Mouse (Mus musculus): ENCODE measurements around the gene Ptprn2. TPM values are rescaled to one million over a fixed set of nuclear protein-coding genes. Genes with fewer than 3 reads are reported as not detected.

The Ptprn2 gene
- polyA plus RNA-seq, 1 experiment from 2014 or later, result 0.08 TPM

DNA sequence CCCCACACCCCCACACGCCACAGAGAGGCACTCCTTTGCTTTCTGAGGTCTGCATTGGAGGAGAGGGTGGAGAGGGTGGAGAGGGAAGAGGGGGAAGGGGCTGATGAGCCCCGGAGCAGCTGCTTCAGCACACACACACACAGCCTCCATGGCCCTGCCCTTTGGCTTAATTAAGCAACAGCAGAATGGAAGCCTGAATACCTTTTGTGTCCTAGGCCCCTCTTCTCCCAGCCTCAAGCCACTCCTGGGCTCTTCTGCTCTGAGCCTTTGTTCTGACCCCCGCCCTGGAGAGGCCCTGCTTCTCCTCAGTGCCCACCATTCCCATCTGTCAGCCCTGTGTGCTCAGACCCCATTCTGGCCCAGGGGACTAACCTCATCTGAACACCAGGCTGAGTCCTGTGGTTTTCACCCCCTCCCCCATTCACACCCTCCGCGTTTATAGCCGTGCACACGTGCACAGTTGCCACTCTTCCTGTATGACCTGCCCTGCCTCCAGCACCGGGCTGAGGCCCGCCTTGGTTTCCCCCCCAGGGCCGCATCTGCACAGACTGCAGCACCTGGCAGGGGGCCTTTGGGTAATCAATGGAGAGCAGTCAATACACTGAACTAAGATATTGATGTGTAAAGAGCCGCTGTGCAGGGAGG, 687.5 kb downstream of the Ptprn2 start:
- H3K27me3 ChIP-seq, result peaks cover 12% of the 10 kb centered on the region
- H3K27ac ChIP-seq, result no peak overlapping the region
- no peak overlapping the region for H3K9ac ChIP-seq
- H3K4me2 ChIP-seq, result no peak overlapping the region
- 0 out of 2 replicates have a peak, but pooled peaks have one; percentile 45 for ATAC-seq (ENCODE audit: insufficient number of reproducible peaks, insufficient read depth, low FRiP score, low TSS enrichment, low read depth)
- no peaks in the 10 kb centered on the region for H3K36me3 ChIP-seq
- H3K9me3 ChIP-seq, result no peaks in the 10 kb centered on the region
- 24% methylated on average over 11 of the region's 11 CpGs for whole genome bisulfite sequencing
- H3K4me1 ChIP-seq, result peaks cover 16% of the 10 kb centered on the region
- no peak overlapping the region for H3K4me3 ChIP-seq

DNA sequence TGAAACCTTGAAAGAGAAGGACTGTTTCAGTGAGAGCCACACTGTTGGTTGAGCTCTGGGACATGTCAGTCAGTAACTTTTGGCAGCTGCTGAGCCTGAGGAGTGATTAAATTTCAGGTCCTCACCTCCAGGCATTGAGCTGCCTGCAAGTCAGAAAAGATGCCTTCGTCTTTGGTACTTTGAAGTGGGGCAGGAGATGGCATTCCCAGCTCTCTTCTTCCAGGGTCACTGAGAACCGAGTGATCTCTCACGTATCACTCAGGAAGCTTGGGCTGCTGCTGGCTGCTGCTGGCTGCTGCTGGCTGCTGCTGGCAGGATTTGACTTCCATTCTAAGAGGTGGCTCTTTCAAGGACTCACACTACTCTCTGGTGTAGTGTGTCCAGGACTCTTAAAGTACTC, 688.7 kb downstream of the Ptprn2 start:
- Histone ChIP-seq H3K27ac (no peak overlapping the region), H3K4me1 (peaks cover 16% of the 10 kb centered on the region), H3K9ac (no peak overlapping the region), H3K36me3 (no peaks in the 10 kb centered on the region), H3K4me3 (no peak overlapping the region), H3K9me3 (no peaks in the 10 kb centered on the region), H3K27me3 (peaks cover 12% of the 10 kb centered on the region), H3K4me2 (no peak overlapping the region)
- ATAC-seq (ENCODE audit: insufficient number of reproducible peaks, insufficient read depth, low FRiP score, low TSS enrichment, low read depth), result no peak
- WGBS, result 15% methylated on average over 3 of the region's 3 CpGs

GRCm38 (mm10) chr12:117175072-117175681, 689.7 kb downstream of the Ptprn2 start:
- Histone ChIP-seq H3K4me3 (no peak overlapping the region), H3K36me3 (no peaks in the 10 kb centered on the region), H3K9ac (no peak overlapping the region), H3K4me1 (peaks cover 16% of the 10 kb centered on the region), H3K4me2 (no peak overlapping the region), H3K9me3 (no peaks in the 10 kb centered on the region), H3K27ac (no peak overlapping the region), H3K27me3 (peaks cover 9% of the 10 kb centered on the region; the same call in 1 of the 2 replicates)
- 87% methylated on average over 15 of the region's 15 CpGs for WGBS
- no peak for ATAC-seq (ENCODE audit: insufficient number of reproducible peaks, insufficient read depth, low FRiP score, low TSS enrichment, low read depth)

DNA sequence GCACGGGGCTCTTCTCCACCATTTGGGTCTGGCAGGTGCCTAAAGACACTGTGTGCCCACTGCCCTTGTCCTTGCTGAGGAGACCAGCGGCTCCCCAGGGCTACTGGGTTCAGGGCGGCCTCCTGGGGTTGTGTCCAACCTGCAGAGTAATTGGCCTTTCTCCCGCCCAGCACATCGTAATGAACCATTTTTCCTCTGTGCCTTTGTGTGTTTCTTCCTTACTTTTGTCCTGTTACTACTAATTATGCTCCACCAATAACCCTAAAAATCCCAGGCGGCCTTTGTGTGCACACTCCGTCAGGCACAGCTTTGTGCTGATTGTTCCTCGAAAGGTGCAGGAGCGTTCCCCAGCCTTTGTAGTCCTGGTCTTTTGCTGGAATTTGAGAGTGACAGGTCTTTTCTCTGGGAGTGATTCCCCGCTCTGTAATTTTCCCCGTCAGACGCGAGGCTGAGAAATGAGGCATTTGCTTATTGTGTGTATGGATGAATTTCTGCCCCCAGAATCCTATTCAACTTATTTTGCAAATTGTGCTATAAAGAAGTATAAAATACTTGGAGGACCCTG, 690.8 kb downstream of the Ptprn2 start:
- Histone ChIP-seq H3K27ac (no peak overlapping the region), H3K4me1 (peaks cover 16% of the 10 kb centered on the region), H3K27me3 (peaks cover 9% of the 10 kb centered on the region; the same call in 1 of the 2 replicates), H3K9me3 (no peaks in the 10 kb centered on the region), H3K4me3 (no peak overlapping the region), H3K4me2 (no peak overlapping the region), H3K9ac (no peak overlapping the region), H3K36me3 (no peaks in the 10 kb centered on the region)
- 66% methylated on average over 13 of the region's 13 CpGs for WGBS
- no peak for ATAC-seq (ENCODE audit: insufficient number of reproducible peaks, insufficient read depth, low FRiP score, low TSS enrichment, low read depth)

- Histone ChIP-seq H3K9me3 (no peaks in the 10 kb centered on the region), H3K4me2 (no peak overlapping the region), H3K4me3 (no peak overlapping the region), H3K36me3 (no peaks in the 10 kb centered on the region), H3K4me1 (0 out of 2 replicates have a peak, but pooled peaks cover under 1% of the 10 kb centered on the region), H3K9ac (no peak overlapping the region), H3K27me3 (no peaks in the 10 kb centered on the region), H3K27ac (no peak overlapping the region)
- ATAC-seq (ENCODE audit: insufficient number of reproducible peaks, insufficient read depth, low FRiP score, low TSS enrichment, low read depth), result no peak
- whole genome bisulfite sequencing, result 78% methylated on average over 3 of the region's 3 CpGs
Measured at GRCm38 (mm10) chr12:117187167-117187566, 701.6 kb downstream of the Ptprn2 start.

GRCm38 (mm10) chr12:117192001-117192400, 706.5 kb downstream of the Ptprn2 start:
- Histone ChIP-seq H3K27me3 (no peaks in the 10 kb centered on the region), H3K27ac (no peak overlapping the region), H3K4me3 (no peak overlapping the region), H3K36me3 (no peaks in the 10 kb centered on the region), H3K9ac (no peak overlapping the region), H3K4me1 (peaks cover 8% of the 10 kb centered on the region), H3K4me2 (no peak overlapping the region), H3K9me3 (no peaks in the 10 kb centered on the region)
- no peak for ATAC-seq (ENCODE audit: insufficient number of reproducible peaks, insufficient read depth, low FRiP score, low TSS enrichment, low read depth)
- WGBS, result 68% methylated on average over 4 of the region's 4 CpGs

- WGBS, result 12% methylated on average over 12 of the region's 12 CpGs
- Histone ChIP-seq H3K36me3 (no peaks in the 10 kb centered on the region), H3K4me1 (peaks cover 16% of the 10 kb centered on the region), H3K27ac (no peak overlapping the region), H3K4me3 (no peak overlapping the region), H3K9ac (no peak overlapping the region), H3K4me2 (peak overlapping the region; percentile 5), H3K9me3 (no peaks in the 10 kb centered on the region), H3K27me3 (no peaks in the 10 kb centered on the region)
- no peak for ATAC-seq (ENCODE audit: insufficient number of reproducible peaks, insufficient read depth, low FRiP score, low TSS enrichment, low read depth)
Measured at GRCm38 (mm10) chr12:117196721-117197425, 711.4 kb downstream of the Ptprn2 start.

DNA sequence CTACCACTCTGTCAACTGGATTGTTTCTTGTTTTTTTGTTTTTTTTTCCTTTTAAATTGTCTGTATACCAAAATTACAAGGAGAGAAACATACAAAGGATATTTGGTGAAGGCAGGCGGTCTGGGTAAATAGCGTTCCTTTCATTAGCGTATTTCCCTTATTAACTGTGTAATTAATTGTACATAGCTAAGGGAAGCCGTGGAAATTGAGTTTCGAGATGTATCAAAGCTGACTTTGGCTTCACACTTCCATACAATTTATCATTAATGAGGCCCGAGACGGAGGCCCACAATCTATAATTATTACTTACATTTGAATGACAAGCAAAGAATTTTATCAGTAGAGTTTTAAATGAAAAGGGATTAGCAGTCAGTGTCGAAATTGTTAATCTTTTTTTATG, 712.6 kb downstream of the Ptprn2 start:
- no peak for ATAC-seq (ENCODE audit: insufficient number of reproducible peaks, insufficient read depth, low FRiP score, low TSS enrichment, low read depth)

GRCm38 (mm10) chr12:117200117-117200516, 714.6 kb downstream of the Ptprn2 start:
- Histone ChIP-seq H3K9ac (no peak overlapping the region), H3K4me3 (no peak overlapping the region), H3K4me2 (no peak overlapping the region), H3K27me3 (no peaks in the 10 kb centered on the region), H3K4me1 (peaks cover 16% of the 10 kb centered on the region), H3K9me3 (no peaks in the 10 kb centered on the region), H3K36me3 (no peaks in the 10 kb centered on the region), H3K27ac (no peak overlapping the region)
- 18% methylated on average over 9 of the region's 9 CpGs for WGBS
- ATAC-seq (ENCODE audit: insufficient number of reproducible peaks, insufficient read depth, low FRiP score, low TSS enrichment, low read depth), result no peak

More for the DNA sequence above, 712.6 kb downstream of the Ptprn2 start:
- no peaks in the 10 kb centered on the region for H3K9me3 ChIP-seq
- no peaks in the 10 kb centered on the region for H3K27me3 ChIP-seq
- no peak overlapping the region for H3K27ac ChIP-seq
- H3K4me1 ChIP-seq, result peaks cover 16% of the 10 kb centered on the region
- H3K4me2 ChIP-seq, result no peak overlapping the region
- no peak overlapping the region for H3K4me3 ChIP-seq
- H3K36me3 ChIP-seq, result no peaks in the 10 kb centered on the region
- H3K9ac ChIP-seq, result no peak overlapping the region
- WGBS, result 78% methylated on average over 8 of the region's 8 CpGs

DNA sequence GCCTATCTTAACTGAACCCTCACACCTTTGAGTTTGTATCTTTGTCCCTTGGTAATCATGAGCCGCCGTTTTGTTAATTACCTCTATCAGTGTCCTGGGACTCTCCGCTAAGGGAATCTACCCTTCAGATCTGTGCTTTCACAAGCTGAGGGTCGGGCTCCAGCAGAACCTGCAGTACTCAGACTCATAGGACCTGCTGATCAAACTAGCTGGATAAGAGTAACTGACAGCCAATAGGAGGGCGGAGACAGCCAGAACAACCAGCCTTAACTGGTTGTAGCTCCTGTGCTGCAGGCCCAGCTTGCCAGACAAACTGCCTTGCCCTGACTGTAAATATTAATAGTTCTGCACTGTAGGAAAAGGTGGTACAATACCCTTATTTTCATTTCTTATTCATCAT, 715.1 kb downstream of the Ptprn2 start:
- no peak overlapping the region for H3K9ac ChIP-seq
- H3K27me3 ChIP-seq, result no peaks in the 10 kb centered on the region
- H3K4me2 ChIP-seq, result no peak overlapping the region
- H3K4me1 ChIP-seq, result peaks cover 16% of the 10 kb centered on the region
- no peaks in the 10 kb centered on the region for H3K9me3 ChIP-seq
- no peak for ATAC-seq (ENCODE audit: insufficient number of reproducible peaks, insufficient read depth, low FRiP score, low TSS enrichment, low read depth)
- 57% methylated on average over 5 of the region's 5 CpGs for WGBS
- no peak overlapping the region for H3K27ac ChIP-seq
- no peak overlapping the region for H3K4me3 ChIP-seq
- H3K36me3 ChIP-seq, result no peaks in the 10 kb centered on the region

GRCm38 (mm10) chr12:117203506-117203905, 718.0 kb downstream of the Ptprn2 start:
- WGBS, result 40% methylated on average over 7 of the region's 7 CpGs
- H3K27me3 ChIP-seq, result no peaks in the 10 kb centered on the region

More at GRCm38 (mm10) chr12:117203506-117203905, 718.0 kb downstream of the Ptprn2 start:
- no peaks in the 10 kb centered on the region for H3K36me3 ChIP-seq
- no peak overlapping the region for H3K4me3 ChIP-seq
- peaks cover 6% of the 10 kb centered on the region; the same call in 1 of the 2 replicates for H3K4me1 ChIP-seq
- no peak overlapping the region for H3K27ac ChIP-seq
- no peak overlapping the region for H3K4me2 ChIP-seq
- no peak for ATAC-seq (ENCODE audit: insufficient number of reproducible peaks, insufficient read depth, low FRiP score, low TSS enrichment, low read depth)
- no peak overlapping the region for H3K9ac ChIP-seq
- no peaks in the 10 kb centered on the region for H3K9me3 ChIP-seq

All from embryonic facial prominence, embryonic 13.5 days (tissue).